Mouse (Mus musculus): ENCODE results near the gene Car11. TPM values are rescaled to one million over a fixed set of nuclear protein-coding genes. Genes with fewer than 3 reads are reported as not detected.

The Car11 gene
- polyA plus RNA-seq, 1 experiment = 0.79 TPM

- TF ChIP-seq GATA1 (IDR thresholded peaks at IDR 0.05; ENCODE audit: low read length) = no peak
Measured at GRCm38 (mm10) chr7:45683396-45684050, 16.1 kb upstream of the Car11 start, which contains the start of gene Ntn5. Gene Ntn5, plus strand, starts transcription at chr7:45684022.

DNA sequence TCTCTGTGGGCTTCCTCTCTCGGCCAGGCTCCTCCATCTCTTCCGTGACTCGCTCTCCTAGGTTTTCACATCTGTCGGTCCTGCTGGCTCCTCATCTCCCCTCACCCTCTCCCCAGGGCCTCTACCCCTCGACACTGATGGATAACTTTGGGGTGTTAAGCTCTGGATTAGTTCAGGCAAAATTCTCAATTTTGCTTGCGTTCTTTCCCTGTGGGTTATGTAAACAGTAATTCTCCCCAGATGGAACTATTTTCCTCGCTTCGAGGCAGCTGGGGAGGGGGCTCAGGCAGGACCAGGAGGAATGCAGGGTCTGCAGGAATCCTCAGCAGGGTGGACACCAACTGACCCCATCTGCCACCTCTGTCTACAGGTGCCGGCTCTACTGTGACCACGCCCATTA is 13.8 kb upstream of the Car11 start:
- no peak for TF ChIP-seq GATA1 (IDR thresholded peaks at IDR 0.05; ENCODE audit: low read length)

- no peak for TF ChIP-seq GATA1 (IDR thresholded peaks at IDR 0.05; ENCODE audit: low read length)
Measured at GRCm38 (mm10) chr7:45686841-45687240, 12.8 kb upstream of the Car11 start.

DNA sequence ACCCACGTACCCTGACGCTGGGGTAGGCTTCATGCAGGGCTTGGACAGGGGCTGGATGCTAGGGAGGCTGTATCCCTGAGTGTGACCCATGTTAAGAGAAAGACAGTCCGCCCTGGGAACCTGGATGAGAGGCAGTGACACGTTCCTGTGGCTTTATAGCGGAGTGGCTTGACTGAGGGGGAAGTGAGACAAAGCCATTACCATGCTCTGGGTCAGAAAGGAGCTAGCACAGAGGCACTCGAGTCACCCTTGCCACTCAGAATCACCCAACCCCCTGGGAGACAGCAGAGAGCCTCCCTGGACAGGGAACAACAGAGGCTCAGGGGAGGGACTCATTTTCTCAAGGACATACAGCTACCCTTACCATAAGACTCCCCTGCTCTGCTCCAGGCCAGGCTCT is 10.5 kb upstream of the Car11 start:
- no peak for TF ChIP-seq GATA1 (IDR thresholded peaks at IDR 0.05; ENCODE audit: low read length)

- TF ChIP-seq GATA1 (IDR thresholded peaks at IDR 0.05; ENCODE audit: low read length) = no peak
Measured at GRCm38 (mm10) chr7:45689800-45690199, 9.8 kb upstream of the Car11 start.

DNA sequence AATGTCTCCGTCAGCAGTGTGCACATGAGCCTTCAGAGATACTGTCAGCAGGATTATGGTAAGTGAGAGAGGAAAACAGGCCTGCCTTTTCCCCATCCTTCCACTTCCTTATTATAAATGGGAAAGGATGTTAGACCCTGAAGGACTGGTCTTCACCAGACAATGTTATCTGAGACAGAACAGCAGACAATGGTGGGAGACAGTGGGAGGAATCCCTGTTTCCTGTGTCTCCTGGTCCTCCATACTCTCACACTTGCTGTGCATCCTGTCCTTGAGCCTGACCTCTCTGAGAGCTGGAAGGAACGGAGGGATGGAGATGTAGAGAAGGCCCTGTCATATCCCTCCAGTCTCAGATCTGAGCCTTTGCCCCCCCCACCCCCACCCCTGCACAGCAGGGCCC is 7.3 kb upstream of the Car11 start:
- no peak for TF ChIP-seq GATA1 (IDR thresholded peaks at IDR 0.05; ENCODE audit: low read length)

- no peak for TF ChIP-seq GATA1 (IDR thresholded peaks at IDR 0.05; ENCODE audit: low read length)
Measured at GRCm38 (mm10) chr7:45693921-45694591, 5.6 kb upstream of the Car11 start, which contains the start of gene Sec1. Gene Sec1, minus strand, starts transcription at chr7:45694402.

GRCm38 (mm10) chr7:45695098-45695497 is 4.5 kb upstream of the Car11 start:
- TF ChIP-seq GATA1 (IDR thresholded peaks at IDR 0.05; ENCODE audit: low read length) = no peak

DNA sequence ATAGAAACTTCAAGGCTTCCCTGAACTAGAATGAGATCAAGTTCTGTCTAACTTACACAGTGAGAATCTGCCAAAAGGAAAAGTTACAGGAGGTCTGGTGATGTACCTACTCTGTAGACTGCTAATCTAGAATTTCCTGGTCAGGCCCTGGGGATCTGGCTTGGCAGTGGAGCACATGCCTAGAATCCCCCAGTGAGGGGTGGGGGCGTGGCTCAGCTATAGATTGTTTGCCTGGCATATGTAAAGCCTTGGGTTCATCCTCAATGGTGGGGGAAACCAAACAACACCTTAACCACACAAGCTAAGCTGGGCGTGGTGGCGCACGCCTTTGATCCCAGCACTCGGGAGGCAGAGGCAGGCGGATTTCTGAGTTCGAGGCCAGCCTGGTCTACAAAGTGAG is 1.7 kb upstream of the Car11 start:
- no peak for TF ChIP-seq GATA1 (IDR thresholded peaks at IDR 0.05; ENCODE audit: low read length)

DNA sequence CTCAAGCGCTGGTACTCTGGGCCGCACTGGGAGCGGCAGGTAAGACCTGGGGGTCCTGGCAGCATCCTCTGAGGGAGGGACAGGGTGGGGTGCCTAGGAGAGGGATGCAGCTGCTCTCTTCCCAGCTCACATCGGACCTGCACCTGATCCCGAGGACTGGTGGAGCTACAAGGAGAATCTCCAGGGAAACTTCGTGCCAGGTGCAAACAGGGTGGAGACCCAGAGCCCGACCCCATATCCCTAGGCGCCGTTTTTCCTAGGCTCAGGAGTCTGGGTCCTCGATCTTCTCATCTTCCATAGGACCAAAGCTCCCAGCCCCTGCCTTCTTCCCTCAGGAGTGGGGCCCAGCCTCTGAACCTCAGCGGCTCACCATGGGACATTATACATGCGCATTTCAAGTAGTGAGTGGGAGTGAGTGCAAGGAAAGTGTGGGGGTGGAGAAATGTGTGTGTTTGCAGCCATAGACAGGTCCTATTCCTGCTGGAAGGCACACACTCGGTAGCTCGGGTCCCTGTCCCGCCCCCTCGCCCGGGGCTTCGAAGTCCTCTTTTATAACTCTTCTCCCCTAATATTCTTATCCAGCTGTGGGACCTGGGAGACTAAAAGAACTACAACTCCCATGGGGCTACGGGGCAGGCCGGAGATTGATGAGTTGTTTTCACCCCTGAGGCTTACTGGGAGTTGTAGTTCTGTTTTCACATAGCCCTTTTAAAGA is 815 bp downstream of the Car11 start:
- TF ChIP-seq GATA1 (IDR thresholded peaks at IDR 0.05; ENCODE audit: low read length) = no peak

GRCm38 (mm10) chr7:45701072-45701471 is 1.4 kb downstream of the Car11 start:
- no peak for TF ChIP-seq GATA1 (IDR thresholded peaks at IDR 0.05; ENCODE audit: low read length)

GRCm38 (mm10) chr7:45701607-45702006 is 2.0 kb downstream of the Car11 start:
- TF ChIP-seq GATA1 (IDR thresholded peaks at IDR 0.05; ENCODE audit: low read length) = no peak

DNA sequence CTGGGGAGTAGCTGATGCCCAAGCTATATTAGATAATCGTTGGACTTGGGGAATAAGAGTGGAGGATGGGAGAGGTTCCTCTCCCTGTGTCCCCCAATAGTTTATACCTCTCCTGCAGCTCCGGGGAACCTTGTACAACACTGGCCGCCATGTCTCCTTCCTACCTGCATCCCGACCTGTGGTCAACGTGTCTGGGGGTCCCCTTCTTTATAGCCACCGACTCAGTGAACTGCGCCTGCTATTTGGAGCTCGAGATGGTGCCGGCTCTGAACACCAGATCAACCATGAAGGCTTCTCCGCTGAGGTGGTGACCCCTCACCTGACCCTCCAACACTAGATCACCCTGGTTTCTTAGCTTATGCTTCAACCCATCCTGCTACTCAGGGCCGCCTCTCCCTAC is 2.7 kb downstream of the Car11 start:
- no peak for TF ChIP-seq GATA1 (IDR thresholded peaks at IDR 0.05; ENCODE audit: low read length)

DNA sequence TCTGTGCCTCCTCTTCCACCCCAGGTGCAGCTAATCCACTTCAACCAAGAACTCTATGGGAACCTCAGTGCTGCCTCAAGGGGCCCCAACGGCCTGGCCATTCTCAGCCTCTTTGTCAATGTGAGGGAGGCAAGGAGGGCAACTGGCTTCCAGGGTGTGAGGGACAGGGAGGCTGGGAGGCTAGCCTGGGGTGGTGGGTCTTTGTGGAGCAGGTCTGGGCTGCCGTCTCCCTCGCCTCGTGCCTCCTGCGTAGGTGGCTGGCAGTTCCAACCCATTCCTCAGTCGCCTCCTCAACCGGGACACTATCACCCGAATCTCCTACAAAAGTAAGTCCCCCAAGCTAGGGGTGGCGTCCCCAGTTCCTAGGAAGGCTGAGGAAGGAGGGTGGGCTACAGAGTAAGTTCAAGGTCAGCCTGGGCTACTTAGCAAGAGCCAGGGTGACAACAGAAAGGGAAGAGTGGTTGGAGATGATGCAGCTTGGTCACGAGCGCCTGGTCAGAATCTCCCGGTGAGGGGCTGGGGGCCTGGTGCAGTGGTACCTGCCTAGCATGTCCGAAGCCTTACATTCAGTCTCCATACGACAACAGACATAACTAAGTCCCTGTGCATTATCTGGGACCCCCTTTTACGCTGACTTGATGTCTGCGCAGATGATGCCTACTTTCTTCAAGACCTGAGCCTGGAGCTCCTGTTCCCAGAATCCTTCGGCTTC is 3.3 kb downstream of the Car11 start:
- TF ChIP-seq GATA1 (IDR thresholded peaks at IDR 0.05; ENCODE audit: low read length) = no peak

DNA sequence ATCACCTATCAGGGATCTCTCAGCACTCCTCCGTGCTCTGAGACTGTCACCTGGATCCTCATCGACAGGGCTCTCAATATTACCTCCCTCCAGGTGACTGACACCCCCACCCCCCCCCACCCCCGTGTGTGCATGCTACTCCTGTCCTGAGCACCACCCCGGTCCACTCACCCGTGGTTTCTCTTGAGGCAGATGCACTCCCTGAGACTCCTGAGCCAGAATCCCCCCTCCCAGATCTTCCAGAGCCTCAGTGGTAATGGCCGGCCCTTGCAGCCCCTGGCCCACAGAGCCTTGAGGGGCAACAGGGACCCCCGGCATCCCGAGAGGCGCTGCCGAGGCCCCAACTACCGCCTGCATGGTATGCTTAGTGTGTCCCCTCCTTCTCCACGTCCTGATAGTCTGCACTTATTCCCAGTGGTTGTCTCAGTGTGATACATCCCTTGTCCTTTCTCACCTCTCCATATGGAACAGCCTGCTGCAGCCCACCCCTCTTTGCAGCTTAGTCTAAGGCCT is 3.9 kb downstream of the Car11 start:
- no peak for TF ChIP-seq GATA1 (IDR thresholded peaks at IDR 0.05; ENCODE audit: low read length)

All from G1E-ER4 (cell line).